Mouse (Mus musculus) bone marrow, adult 2 months (tissue): ENCODE results near the gene Coro7.

Experiments used
- CTCF ChIP-seq: fragments of 200-500 bp; IDR thresholded peaks from 2 replicates; pipeline ENCODE4 v1.5.1; 2011; ENCODE audit warnings: low read length, control low read depth; ENCODE audit not compliant: control insufficient read depth, insufficient read depth
- POLR2A ChIP-seq: fragments of 200-500 bp; IDR thresholded peaks from 2 replicates; pipeline ENCODE4 v1.6.1; 2011; ENCODE audit warnings: low read depth, mild to moderate bottlenecking, control low read depth, low read length, borderline replicate concordance; ENCODE audit not compliant: control insufficient read depth

GRCm38 (mm10) chr16:4655764-4656570 is 23.6 kb downstream of the Coro7 start:
- TF ChIP-seq POLR2A (no peak), CTCF (peak; percentile 13; the same call in 1 of the 2 replicates)
